Mouse (Mus musculus): ENCODE results near the gene Pabpn1. TPM values are rescaled to one million over a fixed set of nuclear protein-coding genes. Genes with fewer than 3 reads are reported as not detected.

Gene Pabpn1
- polyA plus RNA-seq (2012; ENCODE audit: insufficient read depth, insufficient read length, missing spikeins), result 144 and 176 TPM in 2 replicates

DNA sequence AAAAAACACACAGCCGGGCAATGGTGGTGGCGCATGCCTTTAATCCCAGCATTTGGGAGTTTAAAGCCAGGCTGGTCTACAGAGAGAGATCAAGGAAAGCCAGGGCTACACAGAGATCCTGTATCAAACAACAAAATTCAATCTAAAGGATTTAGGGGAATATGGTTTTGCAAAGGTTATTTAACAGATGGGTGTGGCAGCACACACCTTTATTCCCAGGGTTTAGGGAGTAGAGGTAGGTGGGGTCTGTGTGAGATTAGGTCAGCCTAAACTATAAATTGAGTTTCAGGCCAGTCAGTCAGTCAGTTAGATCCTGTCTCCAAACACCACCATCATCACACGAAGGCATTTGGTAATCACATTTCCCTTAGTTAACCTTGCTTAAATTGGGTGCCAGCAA is at the start of gene Pabpn1:
Gene Pabpn1 (plus strand): TSS at position 301 of the 400 bp plus-strand sequence.
- H3K4me1 ChIP-seq (ENCODE audit: control insufficient read depth, insufficient read depth, low read length), result peaks cover 7% of the 10 kb centered on the region
- H3K27ac ChIP-seq (ENCODE audit: insufficient read depth, low read depth, low read length), result peak within 1 kb of the TSS; percentile 42; the same call in 1 of the 2 replicates
- TF ChIP-seq CTCF (IDR thresholded peaks at IDR 0.05; ENCODE audit: low read depth, low read length), result no peak
- TF ChIP-seq POLR2A (IDR thresholded peaks at IDR 0.05; ENCODE audit: borderline replicate concordance, low read depth, low read length), result no peak
- peak within 1 kb of the TSS; percentile 74 for H3K4me3 ChIP-seq (ENCODE audit: insufficient read depth, low read length)

DNA sequence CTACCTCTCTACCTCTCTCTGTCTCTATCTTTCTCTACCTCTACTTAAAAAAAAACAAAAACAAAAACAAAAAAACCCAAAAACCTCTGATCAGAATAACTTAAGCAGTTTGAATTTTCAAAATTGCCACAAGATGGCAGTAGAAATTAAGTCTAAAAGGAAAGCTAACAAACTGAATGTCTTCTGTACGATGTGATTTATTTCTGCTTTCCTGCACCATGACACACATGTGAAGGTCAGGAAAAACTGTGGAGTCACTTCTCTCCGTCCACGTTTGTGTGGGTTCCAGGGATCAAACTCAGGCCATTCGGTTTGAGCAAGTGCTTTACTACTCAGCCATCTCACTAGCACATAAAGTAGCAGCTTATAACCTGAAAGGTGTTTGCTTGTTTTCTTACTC is 48.8 kb upstream of the Pabpn1 start:
- TF ChIP-seq POLR2A (IDR thresholded peaks at IDR 0.05; ENCODE audit: borderline replicate concordance, low read depth, low read length) (no peak), CTCF (IDR thresholded peaks at IDR 0.05; ENCODE audit: low read depth, low read length) (no peak)
- H3K4me3 ChIP-seq (ENCODE audit: insufficient read depth, low read length), result no peak overlapping the region
- H3K27ac ChIP-seq (ENCODE audit: insufficient read depth, low read depth, low read length), result no peak overlapping the region
- peaks cover 2% of the 10 kb centered on the region; the same call in 1 of the 2 replicates for H3K4me1 ChIP-seq (ENCODE audit: control insufficient read depth, insufficient read depth, low read length)

DNA sequence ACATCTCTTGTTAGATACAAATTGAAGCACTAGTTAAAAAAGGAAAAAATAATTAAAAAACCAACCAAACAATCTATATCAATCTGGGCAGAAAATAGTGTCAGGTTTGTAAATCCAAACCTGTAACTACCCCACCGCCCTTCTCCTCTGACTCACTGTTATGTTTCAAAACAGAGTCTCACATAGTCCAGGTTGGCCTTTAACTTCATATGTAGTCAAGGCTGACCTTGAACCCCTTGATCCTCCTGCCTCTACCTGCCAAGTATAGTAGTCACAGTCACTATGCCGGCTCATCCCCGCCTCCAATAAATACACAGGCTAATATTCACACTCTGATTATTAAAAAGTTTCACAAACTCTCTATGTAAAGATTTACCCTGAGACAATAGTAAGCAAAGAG is 36.6 kb upstream of the Pabpn1 start:
- TF ChIP-seq CTCF (IDR thresholded peaks at IDR 0.05; ENCODE audit: low read depth, low read length), result no peak
- TF ChIP-seq POLR2A (IDR thresholded peaks at IDR 0.05; ENCODE audit: borderline replicate concordance, low read depth, low read length), result no peak
- no peak overlapping the region for H3K4me3 ChIP-seq (ENCODE audit: insufficient read depth, low read length)
- no peaks in the 10 kb centered on the region for H3K4me1 ChIP-seq (ENCODE audit: control insufficient read depth, insufficient read depth, low read length)
- H3K27ac ChIP-seq (ENCODE audit: insufficient read depth, low read depth, low read length), result no peak overlapping the region

DNA sequence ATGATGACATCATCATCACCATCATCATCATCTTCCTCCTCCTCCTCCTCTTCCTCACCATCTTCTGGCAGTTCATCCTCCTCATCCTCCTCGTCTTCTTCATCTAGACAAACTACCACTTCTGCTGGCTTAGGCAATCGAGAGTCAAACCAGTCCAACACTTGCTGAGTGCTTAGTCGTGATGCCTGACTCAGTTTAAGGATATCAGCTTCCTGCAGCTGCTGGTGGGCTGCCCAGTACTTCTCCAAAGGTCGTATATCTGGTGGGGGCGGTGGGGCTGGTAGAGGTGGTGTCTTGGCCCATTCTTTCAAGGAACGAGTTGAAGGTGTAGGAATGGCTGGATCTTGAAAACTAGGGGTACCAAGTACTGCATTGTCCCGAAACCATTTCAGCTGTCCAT is 35.6 kb upstream of the Pabpn1 start:
- no peak overlapping the region for H3K4me3 ChIP-seq (ENCODE audit: insufficient read depth, low read length)
- no peak overlapping the region for H3K27ac ChIP-seq (ENCODE audit: insufficient read depth, low read depth, low read length)
- no peaks in the 10 kb centered on the region for H3K4me1 ChIP-seq (ENCODE audit: control insufficient read depth, insufficient read depth, low read length)
- TF ChIP-seq POLR2A (IDR thresholded peaks at IDR 0.05; ENCODE audit: borderline replicate concordance, low read depth, low read length), result no peak
- TF ChIP-seq CTCF (IDR thresholded peaks at IDR 0.05; ENCODE audit: low read depth, low read length), result no peak

DNA sequence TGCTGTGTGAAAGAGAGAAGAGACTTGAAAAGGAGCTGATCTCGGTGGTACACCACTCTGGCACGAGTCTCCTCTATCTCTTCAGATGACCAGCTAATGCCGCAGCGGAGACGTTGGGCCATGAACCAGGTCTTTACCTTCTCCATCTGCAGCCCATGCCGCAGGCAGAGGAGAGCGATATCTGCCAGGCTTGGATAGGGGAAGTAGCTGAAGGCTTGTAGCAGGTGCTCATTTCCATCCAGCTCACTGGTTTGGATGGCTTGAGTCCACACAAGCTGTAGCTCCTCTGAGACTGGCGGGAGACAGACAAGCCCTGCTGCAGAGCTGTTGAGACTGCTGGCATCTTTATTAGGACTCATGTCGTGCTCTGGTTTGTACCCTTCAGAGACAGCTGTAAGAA is 34.4 kb upstream of the Pabpn1 start:
- H3K4me3 ChIP-seq (ENCODE audit: insufficient read depth, low read length), result no peak overlapping the region
- no peaks in the 10 kb centered on the region for H3K4me1 ChIP-seq (ENCODE audit: control insufficient read depth, insufficient read depth, low read length)
- no peak for TF ChIP-seq CTCF (IDR thresholded peaks at IDR 0.05; ENCODE audit: low read depth, low read length)
- TF ChIP-seq POLR2A (IDR thresholded peaks at IDR 0.05; ENCODE audit: borderline replicate concordance, low read depth, low read length), result no peak
- H3K27ac ChIP-seq (ENCODE audit: insufficient read depth, low read depth, low read length), result no peak overlapping the region

- peak; percentile 23; the same call in 1 of the 2 replicates for TF ChIP-seq CTCF (IDR thresholded peaks at IDR 0.05; ENCODE audit: low read depth, low read length)
- no peak for TF ChIP-seq POLR2A (IDR thresholded peaks at IDR 0.05; ENCODE audit: borderline replicate concordance, low read depth, low read length)
- H3K4me3 ChIP-seq (ENCODE audit: insufficient read depth, low read length), result no peak overlapping the region
Measured at GRCm38 (mm10) chr14:54860511-54860910, 31.8 kb upstream of the Pabpn1 start.

GRCm38 (mm10) chr14:54863501-54864312 is 28.6 kb upstream of the Pabpn1 start:
- H3K4me1 ChIP-seq (ENCODE audit: control insufficient read depth, insufficient read depth, low read length), result peaks cover 5% of the 10 kb centered on the region
- H3K4me3 ChIP-seq (ENCODE audit: insufficient read depth, low read length), result peak overlapping the region; percentile 70
- TF ChIP-seq CTCF (IDR thresholded peaks at IDR 0.05; ENCODE audit: low read depth, low read length) (no peak), POLR2A (IDR thresholded peaks at IDR 0.05; ENCODE audit: borderline replicate concordance, low read depth, low read length) (no peak)
- H3K27ac ChIP-seq (ENCODE audit: insufficient read depth, low read depth, low read length), result peak overlapping the region; percentile 20

More at GRCm38 (mm10) chr14:54860511-54860910, 31.8 kb upstream of the Pabpn1 start:
- Histone ChIP-seq H3K27ac (ENCODE audit: insufficient read depth, low read depth, low read length) (no peak overlapping the region), H3K4me1 (ENCODE audit: control insufficient read depth, insufficient read depth, low read length) (peaks cover 2% of the 10 kb centered on the region; the same call in 1 of the 2 replicates)

- Histone ChIP-seq H3K4me3 (ENCODE audit: insufficient read depth, low read length) (peak overlapping the region; percentile 70), H3K27ac (ENCODE audit: insufficient read depth, low read depth, low read length) (no peak overlapping the region), H3K4me1 (ENCODE audit: control insufficient read depth, insufficient read depth, low read length) (peaks cover 6% of the 10 kb centered on the region)
- TF ChIP-seq POLR2A (IDR thresholded peaks at IDR 0.05; ENCODE audit: borderline replicate concordance, low read depth, low read length) (no peak), CTCF (IDR thresholded peaks at IDR 0.05; ENCODE audit: low read depth, low read length) (no peak)
Measured at GRCm38 (mm10) chr14:54864313-54865036, 27.8 kb upstream of the Pabpn1 start.

GRCm38 (mm10) chr14:54865626-54866025 is 26.7 kb upstream of the Pabpn1 start:
- no peak overlapping the region for H3K4me3 ChIP-seq (ENCODE audit: insufficient read depth, low read length)
- no peak overlapping the region for H3K27ac ChIP-seq (ENCODE audit: insufficient read depth, low read depth, low read length)
- TF ChIP-seq POLR2A (IDR thresholded peaks at IDR 0.05; ENCODE audit: borderline replicate concordance, low read depth, low read length), result no peak
- no peak for TF ChIP-seq CTCF (IDR thresholded peaks at IDR 0.05; ENCODE audit: low read depth, low read length)
- peaks cover 6% of the 10 kb centered on the region for H3K4me1 ChIP-seq (ENCODE audit: control insufficient read depth, insufficient read depth, low read length)

DNA sequence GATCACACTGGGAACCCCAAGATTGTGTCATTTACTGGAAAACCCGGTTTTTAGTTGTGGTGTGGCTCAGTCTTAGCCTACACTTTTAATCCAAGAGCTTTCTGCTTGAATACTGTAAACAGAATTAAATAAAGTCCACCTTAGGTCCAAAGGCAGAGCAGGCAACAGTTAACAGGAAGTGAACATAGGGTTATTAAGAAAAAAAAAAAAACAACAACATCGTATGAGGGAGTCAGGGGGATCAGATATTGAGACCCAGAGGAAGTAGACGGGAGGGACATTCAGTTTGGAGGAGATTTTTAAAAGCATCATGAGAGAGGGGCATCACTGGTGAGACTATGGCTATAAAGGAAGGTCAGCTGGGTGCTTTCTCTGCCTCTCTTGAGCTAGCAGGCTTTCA is 26.0 kb upstream of the Pabpn1 start:
- H3K4me1 ChIP-seq (ENCODE audit: control insufficient read depth, insufficient read depth, low read length), result peaks cover 6% of the 10 kb centered on the region
- no peak overlapping the region for H3K4me3 ChIP-seq (ENCODE audit: insufficient read depth, low read length)
- H3K27ac ChIP-seq (ENCODE audit: insufficient read depth, low read depth, low read length), result no peak overlapping the region
- TF ChIP-seq POLR2A (IDR thresholded peaks at IDR 0.05; ENCODE audit: borderline replicate concordance, low read depth, low read length), result no peak
